Mouse (Mus musculus) ES-Bruce4 (cell line): Measurements from ENCODE around the gene Angptl8.

Source experiments
- CTCF ChIP-seq: IDR thresholded peaks from one replicate; pipeline ENCODE4 v1.8.1; 2011; ENCODE audit warnings: low read depth, low read length
- EP300 ChIP-seq: IDR thresholded peaks from 2 replicates; pipeline ENCODE4 v1.6.1; 2011; ENCODE audit warnings: low read depth, low read length; ENCODE audit not compliant: insufficient read depth

DNA sequence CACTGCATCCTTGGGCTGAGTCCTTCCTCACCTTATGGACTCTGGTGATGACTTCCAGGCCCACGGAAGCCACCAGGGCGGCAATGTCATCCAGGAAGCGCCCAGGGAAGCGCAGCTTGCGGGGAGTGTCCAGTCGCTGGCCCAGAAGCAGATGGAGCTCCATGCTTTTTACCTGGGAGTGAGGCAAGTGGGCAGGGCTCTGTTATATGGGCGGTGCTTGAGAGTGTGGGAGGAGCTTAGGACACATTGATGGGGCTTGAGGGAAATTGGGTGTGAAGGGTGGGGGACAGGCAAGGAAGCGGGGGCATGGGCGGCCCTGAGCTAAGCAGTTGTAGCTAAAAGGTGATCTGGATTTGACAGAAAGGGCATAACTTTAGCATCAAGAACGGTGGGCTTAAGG is 10.9 kb upstream of the Angptl8 start:
- TF ChIP-seq CTCF = no peak
- no peak for TF ChIP-seq EP300
